Mouse (Mus musculus): ENCODE results near the gene Scn7a. TPM values are rescaled to one million over a fixed set of nuclear protein-coding genes. Genes with fewer than 3 reads are reported as not detected.

Gene Scn7a
- 0.56 and 0.67 TPM in 2 replicates for polyA plus RNA-seq (2014; fragmentation: Nextera tagmentation; extraction: Ambion mirVana)

- H3K9ac ChIP-seq (replicated peaks; ENCODE audit: low read depth, low read length), result no peak within 1 kb of the TSS
- H3K4me3 ChIP-seq (ENCODE audit: low read depth, low read length), result no peak within 1 kb of the TSS
- no peak within 1 kb of the TSS for H3K27ac ChIP-seq (ENCODE audit: low read length)
These were observed at the start of gene Scn7a for GRCm38 (mm10) chr2:66784765-66785164. Gene Scn7a (minus strand): TSS chr2:66784914.

GRCm38 (mm10) chr2:66827729-66828128 lies 43.0 kb upstream of the Scn7a start:
- Histone ChIP-seq H3K4me3 (ENCODE audit: low read depth, low read length) (no peak overlapping the region), H3K9me3 (ENCODE audit: control insufficient read depth, low read depth, low read length) (no peaks in the 10 kb centered on the region), H3K36me3 (ENCODE audit: control insufficient read depth, insufficient read depth, low read length) (no peaks in the 10 kb centered on the region), H3K9ac (replicated peaks; ENCODE audit: low read depth, low read length) (no peak overlapping the region), H3K27ac (ENCODE audit: low read length) (no peak overlapping the region), H3K4me1 (ENCODE audit: control insufficient read depth, insufficient read depth, low read length) (no peaks in the 10 kb centered on the region), H3K27me3 (ENCODE audit: control insufficient read depth, insufficient read depth, low read length) (no peaks in the 10 kb centered on the region), H3K4me2 (replicated peaks; ENCODE audit: low read depth, low read length) (no peak overlapping the region)
- 83% methylated on average over 1 of the region's 1 CpGs for WGBS
- no peak for ATAC-seq (ENCODE audit: insufficient number of reproducible peaks, insufficient read depth, low FRiP score, low read depth)

More at GRCm38 (mm10) chr2:66784765-66785164, at the start of gene Scn7a:
- Histone ChIP-seq H3K4me2 (replicated peaks; ENCODE audit: low read depth, low read length) (no peak within 1 kb of the TSS), H3K9me3 (ENCODE audit: control insufficient read depth, low read depth, low read length) (no peaks in the 10 kb centered on the region), H3K36me3 (ENCODE audit: control insufficient read depth, insufficient read depth, low read length) (no peaks in the 10 kb centered on the region), H3K4me1 (ENCODE audit: control insufficient read depth, insufficient read depth, low read length) (no peaks in the 10 kb centered on the region), H3K27me3 (ENCODE audit: control insufficient read depth, insufficient read depth, low read length) (no peaks in the 10 kb centered on the region)
- 29% methylated on average over 6 of the region's 6 CpGs for WGBS
- 0 out of 2 replicates have a peak, but pooled peaks have one; percentile 42 for ATAC-seq (ENCODE audit: insufficient number of reproducible peaks, insufficient read depth, low FRiP score, low read depth)

GRCm38 (mm10) chr2:66819862-66820559 lies 35.3 kb upstream of the Scn7a start:
- no peak for ATAC-seq (ENCODE audit: insufficient number of reproducible peaks, insufficient read depth, low FRiP score, low read depth)
- H3K27ac ChIP-seq (ENCODE audit: low read length), result no peak overlapping the region
- no peak overlapping the region for H3K4me3 ChIP-seq (ENCODE audit: low read depth, low read length)
- H3K4me1 ChIP-seq (ENCODE audit: control insufficient read depth, insufficient read depth, low read length), result no peaks in the 10 kb centered on the region
- no peaks in the 10 kb centered on the region for H3K9me3 ChIP-seq (ENCODE audit: control insufficient read depth, low read depth, low read length)
- H3K36me3 ChIP-seq (ENCODE audit: control insufficient read depth, insufficient read depth, low read length), result no peaks in the 10 kb centered on the region
- H3K9ac ChIP-seq (replicated peaks; ENCODE audit: low read depth, low read length), result no peak overlapping the region
- H3K27me3 ChIP-seq (ENCODE audit: control insufficient read depth, insufficient read depth, low read length), result no peaks in the 10 kb centered on the region
- WGBS, result 35% methylated on average over 7 of the region's 7 CpGs
- H3K4me2 ChIP-seq (replicated peaks; ENCODE audit: low read depth, low read length), result no peak overlapping the region

GRCm38 (mm10) chr2:66799676-66800249 lies 15.0 kb upstream of the Scn7a start:
- ATAC-seq (ENCODE audit: insufficient number of reproducible peaks, insufficient read depth, low FRiP score, low read depth), result no peak
- no peak overlapping the region for H3K9ac ChIP-seq (replicated peaks; ENCODE audit: low read depth, low read length)
- H3K27ac ChIP-seq (ENCODE audit: low read length), result no peak overlapping the region
- H3K27me3 ChIP-seq (ENCODE audit: control insufficient read depth, insufficient read depth, low read length), result no peaks in the 10 kb centered on the region
- no peaks in the 10 kb centered on the region for H3K4me1 ChIP-seq (ENCODE audit: control insufficient read depth, insufficient read depth, low read length)
- H3K4me3 ChIP-seq (ENCODE audit: low read depth, low read length), result no peak overlapping the region
- H3K4me2 ChIP-seq (replicated peaks; ENCODE audit: low read depth, low read length), result no peak overlapping the region
- H3K9me3 ChIP-seq (ENCODE audit: control insufficient read depth, low read depth, low read length), result no peaks in the 10 kb centered on the region
- no peaks in the 10 kb centered on the region for H3K36me3 ChIP-seq (ENCODE audit: control insufficient read depth, insufficient read depth, low read length)
- 43% methylated on average over 4 of the region's 4 CpGs for WGBS

GRCm38 (mm10) chr2:66797493-66797892 lies 12.8 kb upstream of the Scn7a start:
- Histone ChIP-seq H3K27me3 (ENCODE audit: control insufficient read depth, insufficient read depth, low read length) (no peaks in the 10 kb centered on the region), H3K4me2 (replicated peaks; ENCODE audit: low read depth, low read length) (no peak overlapping the region), H3K9ac (replicated peaks; ENCODE audit: low read depth, low read length) (no peak overlapping the region), H3K4me3 (ENCODE audit: low read depth, low read length) (no peak overlapping the region), H3K36me3 (ENCODE audit: control insufficient read depth, insufficient read depth, low read length) (no peaks in the 10 kb centered on the region), H3K9me3 (ENCODE audit: control insufficient read depth, low read depth, low read length) (no peaks in the 10 kb centered on the region), H3K27ac (ENCODE audit: low read length) (no peak overlapping the region), H3K4me1 (ENCODE audit: control insufficient read depth, insufficient read depth, low read length) (no peaks in the 10 kb centered on the region)
- WGBS, result 91% methylated on average over 1 of the region's 1 CpGs
- ATAC-seq (ENCODE audit: insufficient number of reproducible peaks, insufficient read depth, low FRiP score, low read depth), result no peak

- Histone ChIP-seq H3K36me3 (ENCODE audit: control insufficient read depth, insufficient read depth, low read length) (no peaks in the 10 kb centered on the region), H3K27ac (ENCODE audit: low read length) (no peak overlapping the region), H3K4me3 (ENCODE audit: low read depth, low read length) (no peak overlapping the region), H3K27me3 (ENCODE audit: control insufficient read depth, insufficient read depth, low read length) (no peaks in the 10 kb centered on the region), H3K9ac (replicated peaks; ENCODE audit: low read depth, low read length) (no peak overlapping the region), H3K9me3 (ENCODE audit: control insufficient read depth, low read depth, low read length) (no peaks in the 10 kb centered on the region), H3K4me2 (replicated peaks; ENCODE audit: low read depth, low read length) (no peak overlapping the region), H3K4me1 (ENCODE audit: control insufficient read depth, insufficient read depth, low read length) (no peaks in the 10 kb centered on the region)
- WGBS, result 70% methylated on average over 1 of the region's 1 CpGs
- ATAC-seq (ENCODE audit: insufficient number of reproducible peaks, insufficient read depth, low FRiP score, low read depth), result no peak
These were observed 6.9 kb upstream of the Scn7a start for GRCm38 (mm10) chr2:66791629-66792028.

GRCm38 (mm10) chr2:66780884-66781283 lies 3.8 kb downstream of the Scn7a start:
- Histone ChIP-seq H3K27me3 (ENCODE audit: control insufficient read depth, insufficient read depth, low read length) (no peaks in the 10 kb centered on the region), H3K4me3 (ENCODE audit: low read depth, low read length) (no peak overlapping the region), H3K4me2 (replicated peaks; ENCODE audit: low read depth, low read length) (no peak overlapping the region), H3K9ac (replicated peaks; ENCODE audit: low read depth, low read length) (no peak overlapping the region), H3K4me1 (ENCODE audit: control insufficient read depth, insufficient read depth, low read length) (no peaks in the 10 kb centered on the region), H3K9me3 (ENCODE audit: control insufficient read depth, low read depth, low read length) (no peaks in the 10 kb centered on the region), H3K27ac (ENCODE audit: low read length) (no peak overlapping the region), H3K36me3 (ENCODE audit: control insufficient read depth, insufficient read depth, low read length) (no peaks in the 10 kb centered on the region)
- 56% methylated on average over 2 of the region's 2 CpGs for WGBS
- ATAC-seq (ENCODE audit: insufficient number of reproducible peaks, insufficient read depth, low FRiP score, low read depth), result no peak

- no peak for ATAC-seq (ENCODE audit: insufficient number of reproducible peaks, insufficient read depth, low FRiP score, low read depth)
- Histone ChIP-seq H3K9ac (replicated peaks; ENCODE audit: low read depth, low read length) (no peak overlapping the region), H3K27me3 (ENCODE audit: control insufficient read depth, insufficient read depth, low read length) (no peaks in the 10 kb centered on the region), H3K4me1 (ENCODE audit: control insufficient read depth, insufficient read depth, low read length) (no peaks in the 10 kb centered on the region), H3K9me3 (ENCODE audit: control insufficient read depth, low read depth, low read length) (no peaks in the 10 kb centered on the region), H3K4me2 (replicated peaks; ENCODE audit: low read depth, low read length) (no peak overlapping the region), H3K4me3 (ENCODE audit: low read depth, low read length) (no peak overlapping the region), H3K36me3 (ENCODE audit: control insufficient read depth, insufficient read depth, low read length) (no peaks in the 10 kb centered on the region), H3K27ac (ENCODE audit: low read length) (no peak overlapping the region)
- WGBS, result 61% methylated on average over 2 of the region's 2 CpGs
These were observed 16.7 kb downstream of the Scn7a start for GRCm38 (mm10) chr2:66767980-66768379.

Measured in stomach, embryonic 14.5 days (tissue).